Mouse (Mus musculus) cerebellum, adult 11 months (tissue): ENCODE results near the gene Gnl3l.

Experiments
- DNase-seq: peaks from one replicate; pipeline ENCODE4 v3.0.0; 2022

The Gnl3l gene

GRCm38 (mm10) chrX:151016938-151017877 lies at the start of gene Gnl3l:
Gene Gnl3l, minus strand, starts transcription at chrX:151017322.
- DNase-seq, result peak; percentile 85

- DNase-seq, result no peak
Measured at GRCm38 (mm10) chrX:151066071-151066666, 49.0 kb upstream of the Gnl3l start.

GRCm38 (mm10) chrX:151061615-151062299 lies 44.6 kb upstream of the Gnl3l start:
- DNase-seq, result no peak

GRCm38 (mm10) chrX:151059346-151059745 lies 42.2 kb upstream of the Gnl3l start:
- DNase-seq, result no peak

- DNase-seq, result no peak
Measured at GRCm38 (mm10) chrX:151055559-151055958, 38.4 kb upstream of the Gnl3l start.

GRCm38 (mm10) chrX:151054489-151054888 lies 37.4 kb upstream of the Gnl3l start:
- no peak for DNase-seq

GRCm38 (mm10) chrX:151050337-151050736 lies 33.2 kb upstream of the Gnl3l start:
- no peak for DNase-seq

GRCm38 (mm10) chrX:151049661-151050215 lies 32.6 kb upstream of the Gnl3l start:
- no peak for DNase-seq

- DNase-seq, result peak; percentile 38
Measured at GRCm38 (mm10) chrX:151047431-151048058, 30.4 kb upstream of the Gnl3l start.

- DNase-seq, result peak; percentile 87
Measured at GRCm38 (mm10) chrX:151046777-151047430, 29.8 kb upstream of the Gnl3l start.

- DNase-seq, result no peak
Measured at GRCm38 (mm10) chrX:151046321-151046720, 29.2 kb upstream of the Gnl3l start.

- no peak for DNase-seq
Measured at GRCm38 (mm10) chrX:151045850-151046249, 28.7 kb upstream of the Gnl3l start, which contains the start of gene Fgd1. Gene Fgd1, plus strand, starts transcription at chrX:151046150.

GRCm38 (mm10) chrX:151041223-151041622 lies 24.1 kb upstream of the Gnl3l start:
- DNase-seq, result no peak

GRCm38 (mm10) chrX:151031400-151031799 lies 14.3 kb upstream of the Gnl3l start:
- no peak for DNase-seq

GRCm38 (mm10) chrX:151018798-151019197 lies 1.7 kb upstream of the Gnl3l start:
- DNase-seq, result no peak

GRCm38 (mm10) chrX:151017897-151018296 lies 775 bp upstream of the Gnl3l start:
- DNase-seq, result peak; percentile 11

- DNase-seq, result no peak
Measured at GRCm38 (mm10) chrX:150996775-150997174, 20.3 kb downstream of the Gnl3l start.

GRCm38 (mm10) chrX:150981621-150982020 lies 35.5 kb downstream of the Gnl3l start:
- no peak for DNase-seq

- DNase-seq, result no peak
Measured at GRCm38 (mm10) chrX:150975424-150975823, 41.7 kb downstream of the Gnl3l start.

- no peak for DNase-seq
Measured at GRCm38 (mm10) chrX:150963027-150963426, 54.1 kb downstream of the Gnl3l start.

GRCm38 (mm10) chrX:150960702-150961101 lies 56.4 kb downstream of the Gnl3l start:
- DNase-seq, result no peak
